Mouse (Mus musculus): ENCODE measurements around the gene A430078G23Rik.
"Not testable (repeated sequence)": the region's sequence is repeated elsewhere in the genome, so short reads cannot be mapped to it uniquely, and the experiment has no call there.

- not testable (repeated sequence) for TF ChIP-seq CTCF, EP300 (IDR thresholded peaks at IDR 0.05; ENCODE audit: low read depth)
These were observed 15.7 kb upstream of the A430078G23Rik start for GRCm38 (mm10) chr8:3337525-3337824.

Data from liver, embryonic 14.5 days (tissue).